Mouse (Mus musculus) left cerebral cortex, adult 9 months (tissue): ENCODE data around the gene Il4i1.

ENCODE experiments used
- DNase-seq, 2 experiments: peaks; one replicate each; pipeline ENCODE4 v3.0.0; 2022; ENCODE audit warnings: low spot score in 2 of 2

Il4i1 gene

GRCm38 (mm10) chr7:44848561-44849415, 32.6 kb downstream of the Il4i1 start, which contains the start of the genes Akt1s1 and Tbc1d17:
TSS of gene Akt1s1 (plus strand) at chr7:44848991.
TSS of gene Tbc1d17 (minus strand) at chr7:44849079.
- peak; percentile 100 for DNase-seq

DNA sequence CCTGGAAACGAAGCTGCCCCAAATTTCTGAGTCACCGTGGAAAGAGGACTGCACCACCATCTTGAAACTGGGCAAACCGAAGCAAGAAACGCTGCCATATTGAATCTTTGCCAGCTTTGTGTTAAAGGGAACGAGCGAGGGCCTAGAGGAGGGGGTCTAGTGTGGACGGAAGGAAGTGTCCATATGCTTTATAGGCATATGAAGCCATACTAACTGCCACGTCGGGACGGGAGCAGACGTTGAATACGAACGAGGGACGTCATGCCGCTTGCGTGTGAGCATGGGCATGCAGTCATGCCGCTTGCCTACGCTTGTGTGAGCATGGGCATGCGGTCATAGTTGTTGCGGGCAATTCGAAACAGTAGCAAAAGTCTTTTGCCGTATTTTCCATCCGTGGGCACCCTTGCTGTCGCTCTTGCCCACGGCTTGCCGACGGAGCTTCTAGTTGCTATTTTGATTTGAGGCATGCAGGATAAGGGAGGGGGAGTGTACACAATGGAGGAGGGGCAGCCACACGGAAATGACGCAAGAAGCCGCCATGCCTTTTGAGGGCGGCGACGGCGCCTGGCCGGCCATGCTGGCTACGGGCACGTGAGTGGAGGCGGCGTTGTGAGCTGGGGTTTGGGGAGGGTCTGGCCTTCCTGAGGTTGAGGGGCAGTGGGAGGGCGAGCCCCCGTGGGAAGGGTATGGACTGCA, 33.4 kb downstream of the Il4i1 start:
- DNase-seq = peak; percentile 90 to 94

DNA sequence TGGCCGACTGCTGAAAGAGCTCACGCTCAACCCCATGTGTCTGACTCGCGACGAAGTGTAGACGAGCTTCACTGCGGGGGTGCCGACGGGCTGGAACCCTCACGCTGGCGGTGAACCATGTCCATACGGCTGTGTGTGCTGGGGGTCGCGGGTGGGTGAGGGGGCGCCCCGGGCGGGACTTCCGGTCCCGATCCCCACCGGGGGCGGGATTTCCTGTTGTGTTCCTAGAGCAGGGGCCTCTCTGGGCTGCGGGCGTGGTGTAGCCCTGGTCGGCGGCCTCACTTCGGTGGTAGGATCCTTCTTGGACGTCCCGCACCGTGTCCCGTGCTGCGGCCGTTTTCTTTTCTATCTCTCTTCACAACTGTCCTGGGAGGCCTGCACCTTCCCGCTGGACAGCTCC, 34.0 kb downstream of the Il4i1 start:
- DNase-seq = peak in 1 of 2 experiments; percentile 69

DNA sequence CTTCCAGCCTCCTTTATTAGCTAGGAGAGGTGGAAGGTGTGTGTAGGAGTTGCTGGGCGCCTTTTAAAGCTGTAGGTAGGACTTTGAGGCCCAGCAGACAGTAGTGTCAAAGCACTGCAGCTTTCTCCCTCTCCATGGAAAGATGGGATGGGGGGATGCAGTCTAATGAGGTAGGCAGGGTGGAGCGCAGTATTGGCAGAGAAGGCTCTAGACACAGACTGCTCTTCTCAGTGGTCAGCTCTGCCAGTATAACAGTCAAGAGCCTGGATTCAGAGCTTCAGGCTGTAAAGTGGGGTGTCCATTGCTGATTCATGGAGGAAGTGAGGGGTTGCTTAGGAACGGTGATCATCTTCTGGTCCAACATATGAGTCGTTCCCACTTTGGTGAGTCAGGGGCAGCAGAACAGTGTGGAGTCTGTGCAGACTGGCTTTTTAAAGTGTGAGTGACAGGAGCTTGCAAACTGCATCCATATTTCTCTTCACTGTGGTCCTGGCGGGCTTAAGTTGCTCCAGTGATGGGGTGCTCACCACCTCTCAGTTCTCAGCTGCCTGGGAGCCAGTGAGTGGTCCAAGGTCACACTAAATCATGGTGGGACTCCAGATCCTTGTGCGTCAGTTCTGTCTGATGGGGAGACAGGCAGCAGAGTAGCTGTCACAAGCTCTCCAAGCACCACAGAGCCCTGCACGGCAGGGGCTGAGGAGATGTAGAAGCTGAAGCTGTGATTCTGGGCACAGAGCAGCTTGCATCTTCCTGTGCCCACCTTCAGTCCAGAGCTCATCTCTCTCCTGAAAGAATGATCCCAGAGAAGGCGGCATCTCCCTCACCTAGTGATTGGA, 34.8 kb downstream of the Il4i1 start:
- no peak for DNase-seq

GRCm38 (mm10) chr7:44851625-44852234, 35.5 kb downstream of the Il4i1 start:
- no peak for DNase-seq

DNA sequence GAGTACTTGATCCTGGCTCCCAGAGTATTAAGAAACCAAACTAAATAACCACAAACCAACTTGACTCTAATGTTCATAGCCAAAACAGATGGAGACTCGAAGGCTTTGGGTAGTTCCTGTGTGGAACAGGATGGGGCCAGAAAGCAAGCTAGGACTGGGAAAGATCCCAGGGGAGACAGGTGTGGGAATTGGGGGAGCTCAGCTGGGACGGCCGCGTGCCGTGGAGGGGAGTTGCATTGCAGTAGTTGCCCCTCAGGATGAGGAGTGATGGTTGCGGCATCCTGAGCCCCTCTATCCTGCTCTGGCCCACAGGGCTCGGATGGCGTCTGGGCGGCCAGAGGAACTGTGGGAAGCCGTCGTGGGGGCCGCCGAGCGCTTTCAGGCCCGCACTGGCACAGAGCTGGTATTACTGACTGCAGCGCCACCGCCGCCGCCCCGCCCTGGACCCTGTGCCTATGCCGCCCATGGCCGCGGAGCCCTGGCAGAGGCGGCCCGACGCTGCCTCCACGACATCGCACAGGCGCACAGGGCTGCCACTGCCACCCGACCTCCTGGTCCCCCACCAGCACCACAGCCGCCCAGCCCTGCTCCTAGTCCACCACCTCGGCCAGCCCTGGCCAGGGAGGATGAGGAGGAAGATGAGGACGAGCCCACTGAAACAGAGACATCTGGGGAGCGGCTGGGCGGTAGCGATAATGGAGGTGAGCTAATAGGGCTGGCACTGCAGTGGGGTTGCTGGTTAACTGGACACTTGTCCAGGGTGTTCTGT, 36.3 kb downstream of the Il4i1 start:
- DNase-seq = no peak

GRCm38 (mm10) chr7:44853065-44853464, 36.9 kb downstream of the Il4i1 start:
- no peak for DNase-seq

DNA sequence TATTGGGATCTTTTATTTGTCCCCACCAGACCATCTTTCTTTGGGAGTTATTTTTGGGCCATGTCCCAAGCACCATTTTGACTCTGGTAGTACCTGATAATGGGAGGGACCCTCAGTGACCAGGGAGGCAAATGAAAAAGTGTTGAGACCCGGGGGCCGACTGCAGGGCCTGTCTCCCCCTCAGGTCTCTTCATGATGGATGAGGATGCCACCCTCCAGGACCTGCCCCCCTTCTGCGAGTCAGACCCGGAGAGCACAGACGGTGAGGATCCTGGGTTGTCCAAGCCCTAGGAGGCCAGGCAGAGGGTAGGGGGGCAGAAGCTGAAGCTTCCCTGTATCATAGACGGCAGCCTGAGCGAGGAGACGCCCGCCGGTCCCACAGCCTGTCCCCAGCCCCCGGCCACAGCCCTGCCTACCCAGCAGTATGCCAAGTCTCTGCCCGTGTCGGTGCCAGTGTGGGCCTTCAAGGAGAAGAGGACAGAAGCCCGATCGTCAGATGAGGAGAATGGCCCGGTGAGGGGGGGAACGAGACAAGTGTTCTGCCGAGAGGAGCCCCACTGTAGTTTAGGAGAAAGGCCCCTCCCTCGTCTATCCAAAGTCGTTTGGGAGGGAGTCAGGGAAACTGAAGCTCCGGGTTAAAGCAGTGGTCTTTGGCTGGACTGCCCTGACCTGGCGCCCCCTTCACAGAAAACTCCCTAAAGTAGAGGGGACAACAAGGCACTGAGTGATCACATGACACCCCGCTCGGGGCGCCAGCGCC, 37.6 kb downstream of the Il4i1 start:
- DNase-seq = no peak

DNA sequence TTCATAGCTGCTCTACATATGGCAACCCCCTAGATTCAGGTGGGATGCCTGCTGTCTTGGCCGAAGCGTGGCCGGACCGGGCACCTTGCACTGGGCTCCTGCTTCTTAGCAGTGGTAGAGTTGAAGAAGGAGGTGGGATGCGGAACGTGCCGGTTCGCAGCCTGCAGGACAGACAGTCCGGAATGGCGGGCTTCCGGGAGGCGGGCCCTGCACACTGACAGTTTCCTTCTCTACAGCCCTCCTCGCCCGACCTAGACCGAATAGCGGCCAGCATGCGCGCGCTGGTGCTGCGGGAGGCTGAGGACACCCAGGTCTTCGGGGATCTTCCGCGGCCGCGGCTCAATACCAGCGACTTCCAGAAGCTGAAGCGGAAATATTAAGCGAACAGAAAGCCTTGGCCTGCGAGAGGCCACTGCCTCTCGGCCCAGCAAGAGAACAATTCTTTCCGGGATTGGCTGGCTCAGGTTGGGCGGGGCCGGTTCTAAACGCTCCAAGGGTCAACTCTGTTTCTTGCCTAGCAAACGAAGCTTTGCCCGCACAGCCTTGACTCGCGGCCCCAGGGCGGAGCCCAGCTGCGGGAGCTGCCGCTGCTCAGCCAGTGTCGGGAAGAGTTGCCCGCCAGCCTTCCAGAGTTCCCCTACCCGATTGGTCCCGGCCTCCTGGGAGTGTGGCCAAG, 38.3 kb downstream of the Il4i1 start:
- DNase-seq = peak in 1 of 2 experiments; percentile 68

- DNase-seq = no peak
These were observed 38.8 kb downstream of the Il4i1 start for GRCm38 (mm10) chr7:44855036-44855435.

DNA sequence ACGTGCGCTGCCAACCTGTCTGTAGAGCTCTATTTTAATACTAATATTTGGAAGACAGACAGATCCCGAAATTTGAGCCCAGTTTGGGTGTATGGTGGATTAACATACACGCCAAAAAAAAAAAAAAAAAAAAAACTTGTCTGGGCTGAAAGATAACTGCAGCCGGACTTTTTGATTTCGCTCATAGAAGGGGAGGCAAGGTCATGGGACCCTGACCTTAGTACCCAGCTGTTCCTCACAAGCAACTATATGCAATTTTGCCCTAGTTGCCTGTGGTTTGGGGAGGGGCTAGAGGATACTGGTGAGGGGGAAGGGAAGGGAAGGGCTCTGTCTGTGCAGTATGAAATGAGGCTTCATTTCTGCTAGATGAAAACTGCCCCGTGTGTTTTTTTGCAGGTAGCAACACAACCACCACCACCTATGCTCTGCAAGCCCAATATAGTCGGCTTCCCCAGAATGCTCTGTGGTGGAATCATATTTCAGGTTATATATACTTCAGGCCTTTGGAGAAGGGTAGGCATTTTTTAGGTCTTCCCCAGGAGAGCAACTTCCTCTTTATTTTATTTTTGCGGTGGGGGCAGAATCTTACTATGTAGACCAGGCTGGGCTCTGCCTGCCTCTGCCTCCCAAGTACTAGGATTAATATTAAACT, 40.2 kb downstream of the Il4i1 start:
- DNase-seq = no peak

DNA sequence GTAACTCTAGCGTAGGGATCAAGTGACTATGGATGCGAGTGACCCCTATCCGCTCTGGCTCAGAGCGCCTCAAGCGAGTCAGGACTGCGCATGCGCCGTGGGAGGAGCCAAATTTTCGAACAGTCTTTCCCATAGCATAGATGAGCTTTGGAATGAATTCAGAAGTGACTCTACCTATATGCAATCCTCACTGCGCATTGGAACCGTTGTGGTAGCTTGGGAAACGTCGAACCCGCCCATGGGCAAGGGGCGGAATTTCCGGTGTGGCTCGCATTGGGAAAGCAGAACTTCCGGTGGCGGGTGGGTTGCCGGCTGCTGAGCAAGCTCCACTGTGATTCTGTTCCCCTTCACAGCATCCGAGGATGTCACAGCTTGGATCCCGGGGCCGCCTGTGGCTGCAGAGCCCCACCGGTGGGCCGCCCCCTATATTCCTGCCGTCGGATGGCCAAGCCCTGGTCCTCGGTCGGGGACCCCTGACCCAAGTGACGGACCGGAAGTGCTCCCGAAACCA, 40.9 kb downstream of the Il4i1 start, which contains the start of gene Pnkp:
Pnkp (plus strand) TSS at position 98 of the 511 bp plus-strand sequence.
- DNase-seq = peak; percentile 89 to 95

DNA sequence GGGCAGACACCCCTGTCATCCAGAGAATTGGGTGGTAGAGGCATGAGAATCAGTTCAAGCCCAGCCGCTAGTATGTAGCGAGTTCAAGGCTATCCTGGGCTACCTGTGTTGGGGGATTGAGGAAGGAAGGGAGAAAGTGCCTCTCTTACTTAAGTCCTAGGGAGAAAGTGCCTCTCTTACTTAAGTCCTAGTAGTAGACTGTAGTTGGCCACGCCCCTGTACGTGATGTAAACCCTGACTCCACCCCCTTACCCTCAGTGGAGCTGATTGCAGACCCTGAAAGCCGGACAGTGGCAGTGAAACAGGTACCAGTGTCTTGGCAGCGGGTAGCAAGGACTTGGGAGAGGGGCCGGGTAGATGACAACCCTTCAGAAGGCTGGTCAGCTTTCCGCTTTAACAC, 41.7 kb downstream of the Il4i1 start:
- DNase-seq = no peak

- no peak for DNase-seq
These were observed 43.7 kb downstream of the Il4i1 start for GRCm38 (mm10) chr7:44859896-44860295.

DNA sequence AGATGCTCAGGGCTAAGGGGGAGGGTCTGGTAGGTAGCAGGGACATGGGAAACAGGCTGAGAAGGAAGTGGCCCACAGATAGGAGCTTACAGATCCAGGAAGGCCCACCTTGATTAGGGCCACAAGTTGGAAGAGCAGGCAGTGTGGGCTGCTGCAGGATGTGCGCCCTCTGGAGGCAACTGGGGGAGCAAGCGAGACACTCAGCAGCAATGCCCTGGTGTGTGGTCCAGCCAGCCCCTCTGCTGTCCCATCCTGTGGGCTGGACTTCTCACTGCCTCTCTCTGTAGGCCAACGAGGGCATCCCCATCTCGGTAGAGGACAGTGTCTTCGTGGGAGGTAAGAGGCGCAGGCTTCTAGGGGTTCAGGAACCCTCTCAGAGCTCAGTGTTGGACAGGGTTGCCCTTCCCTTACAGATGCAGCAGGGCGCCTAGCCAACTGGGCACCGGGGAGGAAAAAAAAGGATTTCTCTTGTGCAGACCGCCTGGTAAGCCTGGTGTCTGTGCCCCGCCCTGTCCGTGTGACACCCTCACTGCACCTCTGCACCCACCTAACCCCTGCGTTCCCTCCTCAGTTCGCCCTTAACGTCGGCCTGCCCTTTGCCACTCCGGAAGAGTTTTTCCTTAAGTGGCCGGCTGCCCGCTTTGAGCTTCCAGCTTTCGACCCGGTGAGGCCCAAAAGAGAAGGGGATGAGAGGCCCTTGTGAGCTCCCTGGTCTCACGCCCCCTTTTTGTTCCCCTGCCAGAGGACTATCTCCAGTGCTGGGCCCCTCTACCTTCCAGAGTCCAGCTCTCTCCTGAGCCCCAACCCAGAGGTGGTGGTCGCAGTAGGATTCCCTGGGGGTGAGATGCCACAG, 44.6 kb downstream of the Il4i1 start:
- no peak for DNase-seq

GRCm38 (mm10) chr7:44861429-44861816, 45.2 kb downstream of the Il4i1 start:
- no peak for DNase-seq

GRCm38 (mm10) chr7:44862434-44862833, 46.2 kb downstream of the Il4i1 start:
- DNase-seq = no peak

- DNase-seq = no peak
These were observed 47.0 kb downstream of the Il4i1 start for GRCm38 (mm10) chr7:44863210-44863609.
